ENCODE assay signal across 20 mouse cellular contexts in genomic region chr17:81363368-81363767, GRCm38 (mm10).
DNase-seq lines count a peak whose midpoint lies in the region; ATAC-seq lines count a peak whose summit lies in the region.
"Had no signal": no experiment of that assay in that cellular context is flagged by ENCODE, and none has a peak within 500 bp of the region (broad histone marks: within the 10 kb centered on the region; RNA-seq: fewer than 3 reads in every experiment).

No protein-coding gene starts in this region.

- H3K9ac ChIP-seq in forebrain, embryonic 13.5 days = no peak overlapping the region
- H3K9ac ChIP-seq in forebrain, embryonic 11.5 days (ENCODE audit: low read length) = no peak overlapping the region
- H3K9ac ChIP-seq in forebrain, embryonic 16.5 days (replicated peaks; ENCODE audit: low read depth, low read length) = no peak overlapping the region
- H3K9ac ChIP-seq: heart, embryonic 13.5 days had no signal

- peak; percentile 68; the same call in 1 of the 2 replicates for ATAC-seq in forebrain, embryonic 13.5 days
- no peak for ATAC-seq in forebrain, embryonic 11.5 days (replicated peaks; ENCODE audit: low FRiP score)
- peak; percentile 82 for ATAC-seq in forebrain, embryonic 16.5 days
- ATAC-seq: hindbrain, embryonic 16.5 days; inflammation-experienced regulatory T-cells, adult 6 months; intestine, postnatal 0 days had no signal

- WGBS in forebrain, embryonic 13.5 days = 89% methylated on average over 2 of the region's 2 CpGs
- WGBS in forebrain, embryonic 11.5 days = 93% methylated on average over 2 of the region's 2 CpGs
- WGBS in forebrain, embryonic 16.5 days = 61% methylated on average over 2 of the region's 2 CpGs

- no peak overlapping the region for H3K27ac ChIP-seq in forebrain, embryonic 13.5 days
- no peak overlapping the region for H3K27ac ChIP-seq in forebrain, embryonic 11.5 days (ENCODE audit: low read depth, low read length)
- 0 out of 2 replicates have a peak overlapping the region, but pooled peaks have one; percentile 20 for H3K27ac ChIP-seq in forebrain, embryonic 16.5 days (ENCODE audit: low read length)
- H3K27ac ChIP-seq: embryonic facial prominence, embryonic 10.5 days; gastrocnemius, adult 2 months; heart, embryonic 13.5 days had no signal

- no peak overlapping the region for H3K4me3 ChIP-seq in forebrain, embryonic 13.5 days
- H3K4me3 ChIP-seq in forebrain, embryonic 11.5 days (ENCODE audit: low read depth, low read length) = no peak overlapping the region
- no peak overlapping the region for H3K4me3 ChIP-seq in forebrain, embryonic 16.5 days (replicated peaks; ENCODE audit: low read length)
- H3K4me3 ChIP-seq: embryonic facial prominence, embryonic 10.5 days; gastrocnemius, adult 2 months; heart, embryonic 13.5 days had no signal

- no peak overlapping the region for H3K4me2 ChIP-seq in forebrain, embryonic 13.5 days
- no peak overlapping the region for H3K4me2 ChIP-seq in forebrain, embryonic 11.5 days (ENCODE audit: low read depth, low read length, severe bottlenecking)
- H3K4me2 ChIP-seq in forebrain, embryonic 16.5 days (ENCODE audit: low read length) = no peak overlapping the region
- H3K4me2 ChIP-seq: heart, embryonic 13.5 days had no signal

- no peaks in the 10 kb centered on the region for H3K36me3 ChIP-seq in forebrain, embryonic 13.5 days (ENCODE audit: poor library complexity, severe bottlenecking)
- no peaks in the 10 kb centered on the region for H3K36me3 ChIP-seq in forebrain, embryonic 11.5 days (ENCODE audit: control insufficient read depth, insufficient read depth, low read length)
- H3K36me3 ChIP-seq in forebrain, embryonic 16.5 days (ENCODE audit: control insufficient read depth, insufficient read depth) = no peaks in the 10 kb centered on the region
- H3K36me3 ChIP-seq: embryonic facial prominence, embryonic 10.5 days; heart, embryonic 13.5 days had no signal

- no peaks in the 10 kb centered on the region for H3K4me1 ChIP-seq in forebrain, embryonic 13.5 days
- H3K4me1 ChIP-seq in forebrain, embryonic 11.5 days (replicated peaks; ENCODE audit: control insufficient read depth, insufficient read depth, low read length) = no peaks in the 10 kb centered on the region
- H3K4me1 ChIP-seq in forebrain, embryonic 16.5 days (replicated peaks; ENCODE audit: control insufficient read depth, insufficient read depth, low read length) = 0 out of 2 replicates have a peak, but pooled peaks cover 2% of the 10 kb centered on the region
- H3K4me1 ChIP-seq: embryonic facial prominence, embryonic 10.5 days; heart, embryonic 13.5 days had no signal

- H3K9me3 ChIP-seq in forebrain, embryonic 13.5 days (replicated peaks) = no peaks in the 10 kb centered on the region
- H3K9me3 ChIP-seq in forebrain, embryonic 11.5 days (ENCODE audit: control insufficient read depth, low read length) = no peaks in the 10 kb centered on the region
- H3K9me3 ChIP-seq in forebrain, embryonic 16.5 days (ENCODE audit: control insufficient read depth, low read length) = no peaks in the 10 kb centered on the region
- H3K9me3 ChIP-seq: embryonic facial prominence, embryonic 10.5 days; heart, embryonic 13.5 days had no signal

- no peaks in the 10 kb centered on the region for H3K27me3 ChIP-seq in forebrain, embryonic 13.5 days
- H3K27me3 ChIP-seq in forebrain, embryonic 11.5 days (ENCODE audit: control insufficient read depth, insufficient read depth, low read length) = no peaks in the 10 kb centered on the region
- H3K27me3 ChIP-seq in forebrain, embryonic 16.5 days (replicated peaks; ENCODE audit: control insufficient read depth, insufficient read depth, low read length) = no peaks in the 10 kb centered on the region
- H3K27me3 ChIP-seq: heart, embryonic 13.5 days had no signal

- no peak for DNase-seq in forebrain, embryonic 11.5 days (ENCODE audit: low spot score)
- DNase-seq in layer of hippocampus, adult 9-10 months (ENCODE audit: low spot score) = peak; percentile 21
- DNase-seq in layer of hippocampus, adult 9-11 months = no peak
- DNase-seq in adrenal gland, postnatal 4 days (ENCODE audit: low spot score in 2 of 2) = no peak
- DNase-seq: adrenal gland, adult 2 months; adrenal gland, postnatal 25 days; cerebellum, adult 18-20 months; cerebellum, postnatal 36 days; gastrocnemius, adult 2 months; gastrocnemius, postnatal 25 days; heart, adult 11 months; heart, postnatal 36 days; kidney, adult 8-10 months had no signal
